Mouse (Mus musculus): ENCODE results near the gene Tmem19. TPM values are rescaled to one million over a fixed set of nuclear protein-coding genes. Genes with fewer than 3 reads are reported as not detected.
A peak's percentile ranks its signal among the peaks of the same experiment; 100 is the strongest.
"Not testable (repeated sequence)": the region's sequence is repeated elsewhere in the genome, so short reads cannot be mapped to it uniquely, and the experiment has no call there.

Gene Tmem19
- polyA plus RNA-seq, 1 experiment = 28.4 TPM

DNA sequence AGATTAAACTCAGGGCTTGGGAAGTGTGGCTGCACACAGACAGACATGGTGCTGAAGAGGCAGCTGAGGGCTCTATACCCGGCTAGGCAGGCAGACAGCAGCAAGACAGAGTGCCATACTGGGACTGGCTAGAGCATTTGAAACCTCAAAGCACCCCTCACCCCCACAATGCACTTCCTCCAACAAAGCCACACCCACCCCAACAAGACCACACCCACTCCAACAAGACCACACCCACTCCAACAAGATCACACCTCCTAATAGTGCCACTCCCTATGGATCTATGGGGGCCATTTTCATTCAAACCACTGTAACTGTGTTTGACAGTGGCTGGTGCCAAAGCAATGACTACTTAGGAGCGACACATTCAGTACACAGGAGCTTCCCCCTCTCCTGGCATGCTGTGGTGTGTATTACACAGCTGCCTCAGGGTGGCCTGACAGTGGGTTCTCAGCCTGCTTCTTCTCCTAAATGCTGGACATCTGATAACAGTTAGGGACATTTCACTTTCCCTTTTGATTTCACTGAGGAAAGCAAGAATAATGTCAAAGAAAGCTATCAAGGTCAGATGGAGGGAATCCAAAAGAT is 11.4 kb downstream of the Tmem19 start:
- WGBS = 78% methylated on average over 2 of the region's 2 CpGs
- DNase-seq (ENCODE audit: low read depth, low spot score) = no peak

DNA sequence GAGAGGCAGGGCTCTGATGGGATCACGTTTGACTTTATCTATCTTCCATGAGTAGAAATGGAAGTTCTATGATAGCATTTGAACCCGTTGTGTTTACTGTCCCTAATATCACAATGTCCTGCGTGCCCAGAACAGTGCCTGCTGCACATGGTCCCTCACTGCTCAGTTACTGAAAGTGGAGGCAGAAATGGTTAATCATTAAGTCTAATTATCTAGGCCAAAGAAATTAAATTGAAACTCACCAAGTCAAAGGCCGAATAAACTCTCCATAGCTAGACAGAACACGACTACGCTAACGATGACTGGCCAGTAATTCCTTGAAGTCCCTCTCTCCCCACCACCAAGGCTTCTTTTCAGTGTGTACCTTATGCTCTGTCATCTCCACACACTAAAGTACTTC is 12.8 kb downstream of the Tmem19 start:
- no peak for DNase-seq (ENCODE audit: low read depth, low spot score)
- WGBS = 71% methylated on average over 7 of the region's 7 CpGs

DNA sequence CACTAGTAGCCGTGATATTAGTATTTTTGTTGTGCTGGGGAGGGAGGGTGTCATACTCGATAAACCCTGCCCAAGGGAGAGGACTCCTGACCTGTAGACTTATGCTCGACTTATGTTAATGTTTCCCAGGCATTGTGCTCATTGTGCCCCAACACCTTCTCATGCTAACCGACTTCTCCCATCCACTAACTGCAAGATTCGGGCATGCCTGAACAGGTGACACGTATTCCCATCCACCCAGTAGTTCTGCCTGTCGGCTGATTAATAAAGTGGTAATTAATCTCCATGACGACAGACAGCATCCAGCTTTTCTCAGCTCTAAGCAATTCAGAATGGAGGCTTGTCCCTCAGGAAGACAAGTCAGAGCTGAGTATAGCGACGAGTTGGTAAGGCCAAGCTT is 13.3 kb downstream of the Tmem19 start:
- no peak for DNase-seq (ENCODE audit: low read depth, low spot score)
- 87% methylated on average over 10 of the region's 10 CpGs for WGBS

DNA sequence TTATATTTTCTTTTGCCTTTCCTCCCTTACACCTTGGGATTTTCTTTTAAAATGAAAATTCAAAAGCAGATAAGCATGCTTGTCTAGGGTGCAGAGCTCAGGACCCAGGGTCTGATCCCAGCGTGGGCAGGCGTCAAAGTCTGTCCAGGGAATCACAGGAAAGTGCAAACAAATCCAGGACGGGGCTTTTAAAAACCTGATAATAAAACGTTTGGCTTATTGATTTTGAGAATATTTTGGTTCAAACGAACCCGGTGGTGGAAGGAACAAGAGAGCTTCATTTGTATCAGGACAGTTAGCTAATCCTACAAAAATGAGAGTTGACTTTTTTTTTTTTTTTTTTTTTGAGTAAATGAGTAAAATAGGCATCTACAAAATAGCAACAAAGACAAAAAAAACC is 14.2 kb downstream of the Tmem19 start:
- DNase-seq (ENCODE audit: low read depth, low spot score) = no peak
- whole genome bisulfite sequencing = 55% methylated on average over 6 of the region's 6 CpGs

DNA sequence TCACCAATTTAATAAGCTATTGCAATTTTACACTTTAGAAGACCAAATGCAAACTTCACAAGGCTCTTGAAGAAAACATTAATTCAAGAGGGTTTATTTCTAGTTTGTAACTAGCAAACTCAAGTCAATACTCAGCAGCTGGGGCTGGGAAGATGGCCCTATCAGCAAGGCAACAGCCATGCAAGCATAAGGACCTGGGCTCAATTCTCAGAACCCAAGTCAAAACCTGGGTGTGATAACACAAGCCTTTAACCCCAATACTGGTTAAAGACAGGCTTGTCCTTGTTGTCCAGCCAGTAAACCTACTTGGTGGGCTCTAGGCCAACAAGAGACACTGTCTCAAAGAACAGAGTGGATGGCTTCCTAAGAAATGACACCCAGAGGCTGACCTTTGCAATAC is 15.9 kb downstream of the Tmem19 start:
- no peak for DNase-seq (ENCODE audit: low read depth, low spot score)

DNA sequence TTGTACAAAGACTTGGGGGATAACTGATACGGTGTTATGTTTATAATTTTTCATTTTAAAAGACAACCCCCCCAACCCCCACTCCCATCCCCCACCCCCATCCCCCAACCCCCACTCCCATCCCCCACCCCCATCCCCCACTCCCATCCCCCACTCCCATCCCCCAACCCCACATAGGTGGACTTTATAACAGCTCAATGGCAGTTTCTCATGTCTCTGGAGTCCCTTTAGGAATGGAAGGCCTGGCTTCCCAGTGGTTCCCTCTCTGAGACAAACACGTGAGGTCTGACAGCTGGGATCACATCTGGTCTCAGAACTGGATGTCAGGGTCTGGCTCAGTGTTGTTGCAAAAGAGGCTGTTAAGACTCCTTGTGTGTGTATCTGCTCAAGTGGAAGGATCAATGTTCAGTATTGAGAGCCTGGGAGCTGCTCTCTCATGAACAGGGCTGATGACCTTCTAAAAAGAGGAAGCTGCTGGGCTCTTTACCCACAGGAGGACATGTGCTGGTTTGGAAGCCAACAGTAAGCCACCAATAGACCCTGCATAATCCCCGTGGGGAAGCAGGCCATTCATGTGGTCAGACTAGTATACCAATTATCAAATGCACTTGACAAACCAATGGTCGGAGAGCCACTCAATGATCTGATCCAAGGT is 19.4 kb downstream of the Tmem19 start:
- DNase-seq (ENCODE audit: low read depth, low spot score) = no peak
- WGBS = 83% methylated on average over 4 of the region's 4 CpGs

DNA sequence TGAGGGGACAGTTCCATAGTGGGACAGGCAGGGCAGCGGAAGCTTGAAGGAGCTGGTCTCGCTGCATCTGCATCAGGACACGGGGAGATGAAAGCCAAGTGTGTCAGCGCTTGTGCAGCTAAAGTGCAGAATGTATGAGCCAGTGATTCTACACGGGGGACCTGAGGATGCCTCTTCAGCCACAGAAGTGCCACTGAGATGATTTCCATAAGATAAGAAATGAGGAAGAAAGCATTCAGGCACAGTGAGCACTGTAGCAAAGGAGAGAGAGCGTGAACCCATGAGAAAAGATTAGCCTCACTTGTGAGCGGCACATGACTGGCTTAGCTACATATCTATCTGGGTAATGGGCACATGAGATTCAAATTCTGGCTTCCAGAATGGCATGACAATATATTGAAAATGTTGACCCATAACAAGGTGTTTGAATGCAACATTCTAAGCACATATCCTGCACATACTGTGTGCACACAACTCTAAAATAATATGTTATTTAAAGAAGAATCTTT is 22.4 kb downstream of the Tmem19 start:
- DNase-seq (ENCODE audit: low read depth, low spot score) = no peak

DNA sequence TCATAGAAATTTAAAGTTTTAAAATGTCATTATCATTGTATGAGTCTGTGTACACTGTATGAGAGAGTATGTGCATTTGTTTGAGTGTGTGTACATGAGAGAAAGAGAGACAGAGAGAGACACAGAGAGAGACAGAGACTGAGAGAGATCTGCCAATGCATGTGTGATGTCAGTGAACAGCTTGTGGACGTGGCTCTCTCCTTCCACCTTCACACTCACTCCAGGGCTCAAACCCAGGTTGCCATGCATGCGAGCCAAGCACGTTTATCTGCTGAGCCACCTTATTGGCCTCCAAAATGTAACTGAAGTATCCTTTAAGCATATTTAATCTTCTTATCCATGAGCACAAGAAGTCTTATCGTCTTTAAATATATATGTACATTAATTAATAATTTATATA is 25.4 kb downstream of the Tmem19 start:
- 77% methylated on average over 4 of the region's 4 CpGs for WGBS

More for the DNA sequence above, 22.4 kb downstream of the Tmem19 start:
- WGBS = 92% methylated on average over 7 of the region's 7 CpGs

DNA sequence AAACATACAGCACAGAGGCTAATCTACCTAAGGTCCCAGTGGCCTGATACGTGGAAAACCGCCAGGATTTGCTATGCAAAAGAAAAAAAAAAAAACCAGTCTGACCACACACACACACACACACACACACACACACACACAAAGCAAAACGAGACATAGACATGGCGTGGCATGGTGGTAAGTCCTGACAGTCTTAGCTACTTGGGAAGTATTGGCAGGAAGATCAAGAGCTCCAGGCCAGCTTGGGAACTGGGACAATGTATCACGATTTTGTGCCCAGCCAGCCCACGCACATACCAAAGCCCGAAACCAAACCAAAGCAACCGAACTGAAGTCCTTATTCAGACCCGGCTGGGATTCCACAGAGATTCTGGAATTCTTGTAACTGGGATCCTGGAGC is 28.8 kb downstream of the Tmem19 start:
- WGBS = 65% methylated on average over 9 of the region's 9 CpGs
- no peak for DNase-seq (ENCODE audit: low read depth, low spot score)

More for the DNA sequence above, 25.4 kb downstream of the Tmem19 start:
- no peak for DNase-seq (ENCODE audit: low read depth, low spot score)

DNA sequence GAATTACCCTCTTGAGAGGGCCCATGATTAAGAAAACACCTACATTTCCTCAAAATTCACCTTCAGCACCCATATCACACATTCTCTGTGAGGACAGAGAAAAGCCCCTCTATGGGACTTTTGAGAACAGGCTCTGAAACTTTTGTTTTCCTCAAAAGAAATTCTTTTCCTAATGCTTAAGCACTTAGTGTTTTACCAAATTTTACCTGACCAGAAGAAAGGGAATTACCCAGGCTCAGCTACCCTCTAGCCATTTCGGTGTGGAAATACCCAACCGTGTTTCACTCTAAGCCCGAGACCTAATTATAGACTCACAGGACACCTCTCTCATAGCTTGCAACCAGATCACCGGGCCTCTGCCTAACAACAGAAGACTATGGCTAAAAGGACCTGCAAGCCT is 29.3 kb downstream of the Tmem19 start:
- no peak for DNase-seq (ENCODE audit: low read depth, low spot score)
- WGBS = 83% methylated on average over 4 of the region's 4 CpGs

DNA sequence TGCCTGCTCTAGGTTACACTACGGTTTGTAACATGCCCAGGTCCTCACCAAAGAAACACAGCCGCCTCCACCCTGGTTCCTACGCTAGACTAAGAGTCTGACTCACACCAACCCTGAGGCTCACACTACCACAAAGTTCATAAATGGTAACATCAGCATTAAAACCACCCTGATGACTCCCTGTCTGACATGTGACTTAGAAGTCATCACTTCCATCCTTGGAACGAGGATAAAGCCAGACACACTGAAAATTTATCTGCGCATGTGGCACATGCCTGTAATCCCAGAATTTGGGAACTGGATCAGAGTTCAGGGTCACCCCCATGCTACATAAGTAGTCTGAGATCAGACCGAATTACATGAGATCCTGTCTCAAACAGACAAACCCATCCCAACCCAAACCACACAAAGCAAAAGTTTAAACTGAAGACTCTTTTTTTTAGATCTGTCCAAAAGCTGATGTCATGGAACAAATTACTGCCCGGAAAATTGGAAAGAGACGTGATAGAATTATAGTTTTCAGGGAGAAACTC is 29.8 kb downstream of the Tmem19 start:
- DNase-seq (ENCODE audit: low read depth, low spot score) = no peak
- WGBS = 58% methylated on average over 8 of the region's 8 CpGs

DNA sequence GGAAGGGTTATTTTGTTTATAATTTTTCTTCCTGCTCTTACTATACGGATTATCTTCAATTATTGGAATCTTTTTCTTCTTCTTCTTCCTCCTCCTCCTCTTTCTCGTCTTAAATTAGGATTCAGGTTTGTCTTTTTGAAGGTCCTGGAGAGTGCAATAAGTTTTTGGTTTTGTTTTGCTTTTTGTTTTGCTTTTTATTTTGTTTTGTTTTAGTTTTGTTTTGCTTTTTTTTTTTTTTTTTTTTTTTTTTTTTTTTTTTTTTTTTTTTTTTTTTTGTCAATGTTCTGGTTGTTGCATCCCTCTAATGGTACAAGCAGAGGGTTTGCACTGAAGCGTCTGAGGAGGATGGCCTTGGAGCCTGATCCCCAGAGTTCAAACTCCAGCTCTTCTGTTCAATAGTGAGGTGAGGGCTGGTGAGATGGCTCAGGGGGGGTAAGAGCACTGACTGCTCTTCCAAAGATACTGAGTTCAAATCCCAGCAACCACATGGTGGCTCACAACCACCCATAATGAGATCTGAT is 33.2 kb downstream of the Tmem19 start:
- DNase-seq (ENCODE audit: low read depth, low spot score) = no peak
- 68% methylated on average over 3 of the region's 3 CpGs for WGBS

DNA sequence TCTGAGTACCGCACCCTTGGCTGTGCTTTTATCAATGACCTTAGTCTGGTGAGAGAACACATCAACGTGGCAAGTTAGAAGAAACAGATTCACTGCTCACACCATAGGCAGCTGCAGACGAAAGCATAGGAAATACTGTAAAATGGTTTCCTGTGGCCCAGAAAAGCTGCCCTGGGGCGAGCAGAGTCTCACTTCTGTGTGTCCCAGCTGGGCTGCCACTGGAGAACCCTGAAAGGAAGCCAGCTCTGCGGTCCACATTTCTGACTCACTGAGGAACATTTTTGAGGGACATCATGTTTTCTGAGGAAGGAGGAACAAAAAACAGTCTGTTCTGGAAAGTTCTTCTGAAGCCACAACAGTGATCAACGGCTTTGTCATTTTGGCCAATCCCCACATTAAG is 33.8 kb downstream of the Tmem19 start:
- WGBS = 64% methylated on average over 6 of the region's 6 CpGs
- DNase-seq (ENCODE audit: low read depth, low spot score) = no peak

DNA sequence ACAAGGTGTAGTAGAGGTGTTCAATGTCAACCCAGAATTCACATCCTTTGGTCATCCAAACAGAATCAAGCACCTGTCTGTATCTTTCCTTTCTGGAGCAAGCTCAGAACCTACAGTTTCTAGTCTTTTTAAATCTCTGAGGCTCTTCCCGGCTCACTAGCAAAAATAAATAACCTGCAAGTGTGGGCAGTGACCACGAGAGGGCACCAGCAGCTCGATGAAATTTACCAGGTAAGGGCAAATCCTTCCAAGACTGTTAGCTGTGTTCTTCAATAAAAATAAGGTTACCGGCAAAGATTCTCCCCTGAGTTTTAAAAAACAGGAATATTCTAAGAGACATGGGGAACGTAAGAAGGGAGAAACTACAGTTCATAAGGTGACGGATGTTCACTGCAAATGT is 39.0 kb downstream of the Tmem19 start:
- WGBS = 8% methylated on average over 6 of the region's 6 CpGs
- DNase-seq (ENCODE audit: low read depth, low spot score) = peak; percentile 52

DNA sequence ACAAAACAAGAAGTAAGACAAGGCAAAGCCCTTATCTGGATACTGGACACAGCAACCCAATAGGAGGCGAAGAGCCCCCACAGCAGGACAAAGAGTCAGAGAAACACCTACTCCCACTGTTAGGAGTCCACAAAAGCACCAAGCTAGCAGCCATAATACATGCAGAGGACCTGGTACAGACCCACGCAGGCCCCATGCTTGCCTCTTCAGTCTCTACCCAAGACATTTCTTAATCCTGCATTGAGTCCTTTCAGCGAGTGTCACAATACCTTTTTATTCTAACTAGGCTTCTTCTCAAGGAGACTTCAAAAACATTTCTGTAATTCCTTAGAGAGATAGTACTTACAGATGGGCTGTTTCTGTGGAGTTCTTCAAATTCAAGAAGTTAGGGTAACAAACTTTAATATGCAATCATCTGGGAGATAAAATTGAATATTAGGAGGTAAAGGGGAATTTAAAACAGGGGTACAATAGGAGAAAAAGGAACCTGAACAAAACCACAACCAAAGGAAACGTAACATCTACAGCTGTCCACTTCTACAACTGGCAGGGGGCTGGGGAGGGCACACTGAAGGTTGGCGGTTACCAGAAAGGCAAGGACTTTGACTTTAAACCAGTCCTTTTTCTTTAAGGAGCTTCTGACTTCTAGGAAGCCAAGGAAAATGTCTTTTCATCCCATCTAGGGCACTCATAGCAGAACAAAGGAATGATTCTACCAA is 40.8 kb downstream of the Tmem19 start:
- WGBS = 87% methylated on average over 5 of the region's 5 CpGs
- DNase-seq (ENCODE audit: low read depth, low spot score) = no peak

DNA sequence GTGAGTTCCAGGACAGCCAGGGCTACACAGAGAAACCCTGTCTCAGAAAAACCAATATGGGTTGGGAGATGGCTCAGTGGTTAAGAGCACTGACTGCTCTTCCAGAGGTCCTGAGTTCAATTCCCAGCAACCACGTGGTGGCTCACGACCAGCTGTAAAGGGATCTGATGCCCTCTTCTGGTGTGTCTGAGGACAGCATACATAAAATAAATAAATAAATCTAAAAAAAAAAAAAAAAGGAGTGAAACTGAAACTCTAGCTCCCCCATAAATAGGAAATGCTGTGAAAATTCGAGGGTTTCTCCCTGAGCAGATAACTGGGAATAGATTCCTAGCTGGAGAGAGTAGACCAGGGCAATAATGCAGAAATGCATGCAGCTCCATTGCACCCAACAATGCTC is 43.9 kb downstream of the Tmem19 start:
- 53% methylated on average over 3 of the region's 3 CpGs for WGBS
- not testable (repeated sequence) for DNase-seq (ENCODE audit: low read depth, low spot score)

DNA sequence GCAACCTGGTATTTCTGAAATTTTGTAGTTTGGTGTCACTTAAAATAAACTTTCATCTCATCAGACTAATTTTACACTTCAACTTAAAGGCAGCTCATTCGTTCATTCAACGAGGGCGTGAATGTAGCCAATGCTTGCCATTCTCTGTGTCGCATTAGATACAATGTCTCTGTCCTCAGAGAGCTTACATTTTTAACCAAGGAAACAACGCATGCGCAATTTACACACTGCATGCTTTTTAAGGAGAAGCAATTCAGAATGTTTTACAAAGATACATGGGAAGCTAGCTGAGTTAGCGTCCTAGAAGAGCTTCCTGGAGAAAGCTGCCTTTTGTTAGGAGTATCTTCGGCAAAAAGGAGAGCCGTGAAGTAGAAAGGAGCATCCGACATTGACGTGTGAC is 46.0 kb downstream of the Tmem19 start:
- WGBS = 76% methylated on average over 11 of the region's 11 CpGs
- DNase-seq (ENCODE audit: low read depth, low spot score) = no peak

DNA sequence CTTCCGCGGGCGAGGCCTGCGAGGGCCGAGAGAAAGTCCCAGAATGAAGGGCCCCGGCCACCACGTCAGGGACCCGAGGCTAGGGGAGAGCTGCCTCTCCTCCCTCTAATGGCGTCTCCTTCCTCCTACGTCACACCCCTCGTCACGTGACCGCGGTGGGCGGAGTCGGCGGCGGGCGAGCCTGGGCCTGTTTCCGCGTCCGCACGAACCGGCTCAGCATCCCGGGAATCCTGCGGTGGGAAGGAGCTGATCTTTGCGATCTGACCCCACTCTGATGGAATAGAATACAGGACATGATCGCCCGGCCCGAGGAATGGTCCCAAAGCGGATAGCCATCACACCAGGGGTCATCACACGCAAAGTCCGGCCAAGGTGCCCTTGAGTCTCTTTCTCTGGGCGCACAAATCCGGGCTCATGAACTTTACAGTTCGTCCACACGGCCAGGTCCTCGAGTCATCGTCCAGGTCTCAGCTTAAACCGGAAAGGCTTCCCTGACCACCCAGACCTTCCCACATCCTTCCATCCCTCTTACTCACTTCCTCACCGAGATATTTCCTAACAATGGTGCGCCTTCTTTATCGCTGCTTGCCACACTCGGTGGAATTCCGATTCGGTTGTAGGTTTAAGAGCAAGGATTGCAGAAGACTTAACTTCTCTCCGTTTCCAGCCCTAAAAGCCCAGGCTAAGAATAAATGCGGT is 46.7 kb downstream of the Tmem19 start, which contains the start of gene Rab21:
Gene Rab21 (minus strand): TSS at position 122 of the 699 bp plus-strand sequence.
- peak; percentile 80 for DNase-seq (ENCODE audit: low read depth, low spot score)
- WGBS = under 1% methylated on average over 47 of the region's 48 CpGs

DNA sequence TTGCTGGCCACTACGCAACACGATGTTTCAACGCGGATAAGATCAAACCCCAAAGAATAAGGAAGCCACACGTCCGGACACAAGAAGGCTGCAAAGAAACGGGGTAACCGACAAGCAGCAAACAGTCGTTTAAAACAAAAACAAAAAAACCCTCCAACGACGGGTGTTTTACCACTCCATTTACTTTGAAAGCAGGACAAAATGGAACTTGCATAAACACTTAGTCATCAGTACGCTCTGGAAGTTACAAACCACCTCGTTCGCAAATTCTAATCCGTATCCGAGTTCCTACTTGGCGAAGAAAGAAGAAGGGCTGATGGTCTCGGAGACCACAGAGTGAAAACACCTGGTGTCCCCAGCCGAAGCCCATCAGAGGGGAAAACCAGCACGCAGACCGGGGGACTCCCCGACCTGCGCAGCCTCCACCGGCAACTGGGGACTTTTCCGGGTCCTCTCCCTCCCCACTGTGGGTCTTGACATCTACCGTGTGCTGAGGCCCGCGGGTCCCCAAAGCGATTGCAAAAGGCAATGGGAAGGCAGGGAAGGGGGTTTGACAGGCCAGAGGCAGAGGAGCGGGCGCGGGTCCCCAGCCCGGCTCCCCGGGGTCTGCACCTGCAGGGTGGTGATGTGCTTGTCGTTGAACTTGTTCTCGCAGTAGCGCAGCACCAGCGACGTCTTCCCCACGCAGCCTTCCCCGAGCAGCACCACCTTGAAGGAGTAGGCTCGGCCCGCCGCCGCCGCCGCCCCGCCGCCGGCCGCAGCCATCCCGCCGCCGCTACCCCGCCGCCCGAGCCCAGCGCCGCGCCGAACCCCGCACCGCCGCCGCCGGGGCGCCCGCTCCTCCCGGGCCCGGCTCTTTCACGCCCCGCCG is 47.5 kb downstream of the Tmem19 start:
- DNase-seq (ENCODE audit: low read depth, low spot score) = no peak
- under 1% methylated on average over 73 of the region's 73 CpGs for WGBS
